Mouse (Mus musculus) liver, embryonic 14.5 days (tissue): Measurements from ENCODE around the gene Ccdc65. TPM values are rescaled to one million over a fixed set of nuclear protein-coding genes. Genes with fewer than 3 reads are reported as not detected.

Source experiments
- ATAC-seq: fragments of 200-750 bp; cut with Nextera tagmentation; 2 replicates; pipeline ENCODE4 v1.8.0; 2017; ENCODE audit warnings: moderate number of reproducible peaks, mild to moderate bottlenecking, moderate library complexity; ENCODE audit not compliant: insufficient read depth
- DNase-seq, 3 experiments: peaks; one replicate each; pipeline ENCODE4 v3.0.0-alpha.2; 2012 to 2013; ENCODE audit warnings: low read depth in 3 of 3, low spot score in 3 of 3
- H3K27ac ChIP-seq: fragments of 300-500 bp; sonication (generic); 2 replicates; pipeline ENCODE4 v1.5.1; 2014; ENCODE audit warnings: moderate library complexity, mild to moderate bottlenecking, control low read depth, inconsistent platforms
- H3K27me3 ChIP-seq: fragments of 300-500 bp; sonication (generic); 2 replicates; pipeline ENCODE4 v1.6.1; 2014; ENCODE audit warnings: mild to moderate bottlenecking, low read length, moderate library complexity; ENCODE audit not compliant: control insufficient read depth, insufficient read depth
- H3K36me3 ChIP-seq: fragments of 300-500 bp; sonication (generic); replicated peaks from 2 replicates; pipeline ENCODE4 v1.6.1; 2014; ENCODE audit warnings: low read depth; ENCODE audit not compliant: control insufficient read depth, insufficient read depth
- H3K4me1 ChIP-seq, 2 experiments: fragments of 200-500 bp in 1 of 2; fragments of 300-500 bp in 1 of 2; sonication (generic) in 1 of 2; replicated peaks; 2 replicates each; pipeline ENCODE4 v1.6.1; 2012 to 2014; ENCODE audit warnings: antibody characterized with exemption in 1 of 2, inconsistent platforms in 1 of 2, low read length in 1 of 2; ENCODE audit not compliant: control insufficient read depth in 2 of 2, insufficient read depth in 2 of 2
- H3K4me2 ChIP-seq: fragments of 300-500 bp; sonication (generic); 2 replicates; pipeline ENCODE4 v1.6.1; 2014; ENCODE audit warnings: low read depth, mild to moderate bottlenecking, control low read depth, moderate library complexity
- H3K4me3 ChIP-seq, 2 experiments: fragments of 200-500 bp in 1 of 2; fragments of 300-500 bp in 1 of 2; sonication (generic) in 1 of 2; 2 replicates each; pipeline ENCODE4 v1.5.1; 2012 to 2014; ENCODE audit warnings: low read depth in 2 of 2, low read length in 2 of 2, mild to moderate bottlenecking in 2 of 2, control low read depth in 1 of 2, inconsistent platforms in 1 of 2, moderate library complexity in 1 of 2; ENCODE audit not compliant: insufficient read depth in 1 of 2
- H3K9ac ChIP-seq: fragments of 300-500 bp; sonication (generic); replicated peaks from 2 replicates; pipeline ENCODE4 v1.6.1; 2014; ENCODE audit warnings: mild to moderate bottlenecking, control low read depth, moderate library complexity
- H3K9me3 ChIP-seq: fragments of 300-500 bp; sonication (generic); 2 replicates; pipeline ENCODE4 v1.6.1; 2016; ENCODE audit warnings: low read length, mixed read lengths; ENCODE audit not compliant: control insufficient read depth
- CTCF ChIP-seq: IDR thresholded peaks from 2 replicates; pipeline ENCODE4 v1.5.1; 2016; ENCODE audit warnings: antibody characterized with exemption, low read depth, control low read depth
- EP300 ChIP-seq: IDR thresholded peaks from 2 replicates; pipeline ENCODE4 v1.6.1; 2016; ENCODE audit warnings: antibody characterized with exemption, low read depth
- WGBS: fragments of 180-500 bp; shearing (Covaris S2); extraction: QIAGEN DNeasy Blood & Tissue Kit; methylation state at CpG from one replicate; pipeline ENCODE4 v1.1.7; 2014; ENCODE audit not compliant: insufficient replicate concordance; 5-methylcytosine and 5-hydroxymethylcytosine counted together
- polyA plus RNA-seq, 2 experiments: library from polyadenylated mRNA; depleted of rRNA in 1 of 2; stranded (reverse) in 1 of 2; unstranded in 1 of 2; fragments of >200 nt; fragmentation: Nextera tagmentation in 1 of 2; extraction: Ambion mirVana in 1 of 2; gene quantifications; 2 replicates each; pipeline versions ENCODE4 v1.2.1 to v1.2.3; 2012 to 2014

Ccdc65 gene
- polyA plus RNA-seq, 2 experiments: 0.01 TPM; not detected in 1

- Histone ChIP-seq H3K9ac (no peak overlapping the region), H3K4me2 (no peak overlapping the region), H3K9me3 (no peaks in the 10 kb centered on the region), H3K36me3 (no peaks in the 10 kb centered on the region), H3K27ac (no peak overlapping the region), H3K27me3 (peaks cover 8% of the 10 kb centered on the region), H3K4me1 (no peaks in the 10 kb centered on the region), H3K4me3 (no peak overlapping the region)
- ATAC-seq (no peak), DNase-seq (no peak)
- TF ChIP-seq CTCF (no peak), EP300 (no peak)
- WGBS: 40% methylated on average over 10 of the region's 10 CpGs
Observed at GRCm38 (mm10) chr15:98683177-98683576, 24.8 kb upstream of the Ccdc65 start.

- Histone ChIP-seq H3K9me3 (no peaks in the 10 kb centered on the region), H3K4me3 (no peak overlapping the region), H3K27ac (no peak overlapping the region), H3K4me2 (no peak overlapping the region), H3K9ac (no peak overlapping the region), H3K27me3 (peaks cover 3% of the 10 kb centered on the region), H3K4me1 (no peaks in the 10 kb centered on the region), H3K36me3 (no peaks in the 10 kb centered on the region)
- 14% methylated on average over 1 of the region's 1 CpGs for WGBS
- no peak for ATAC-seq
- no peak for DNase-seq
- no peak for TF ChIP-seq EP300
- no peak for TF ChIP-seq CTCF
Observed at GRCm38 (mm10) chr15:98683746-98684145, 24.3 kb upstream of the Ccdc65 start.

DNA sequence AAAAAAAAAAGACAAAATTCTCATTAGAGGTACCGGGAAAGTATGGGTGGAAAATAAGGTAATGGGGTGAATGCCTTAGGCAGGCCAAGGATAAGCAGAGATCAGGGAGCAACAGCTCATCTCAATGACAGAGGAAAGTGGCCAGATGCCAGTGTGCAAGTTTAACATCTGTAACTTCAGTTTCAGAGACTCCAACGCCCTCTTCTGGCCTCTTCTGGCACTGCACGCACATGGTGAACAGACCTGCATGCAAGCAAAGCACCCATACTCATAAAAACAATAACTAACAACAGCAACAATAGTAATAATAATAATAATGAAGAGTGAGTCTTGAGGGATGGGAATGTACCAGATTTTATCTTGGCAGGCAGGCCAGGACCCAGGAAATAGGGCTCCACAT, 22.1 kb upstream of the Ccdc65 start:
- H3K4me1 ChIP-seq: no peaks in the 10 kb centered on the region
- no peak overlapping the region for H3K4me3 ChIP-seq
- DNase-seq: no peak
- no peaks in the 10 kb centered on the region for H3K9me3 ChIP-seq
- H3K9ac ChIP-seq: no peak overlapping the region
- H3K4me2 ChIP-seq: no peak overlapping the region
- 59% methylated on average over 3 of the region's 3 CpGs for WGBS
- no peaks in the 10 kb centered on the region for H3K36me3 ChIP-seq
- no peaks in the 10 kb centered on the region; the same call in 1 of the 2 replicates for H3K27me3 ChIP-seq
- no peak overlapping the region for H3K27ac ChIP-seq
- TF ChIP-seq EP300 (no peak), CTCF (peak; percentile 35)
- no peak for ATAC-seq

DNA sequence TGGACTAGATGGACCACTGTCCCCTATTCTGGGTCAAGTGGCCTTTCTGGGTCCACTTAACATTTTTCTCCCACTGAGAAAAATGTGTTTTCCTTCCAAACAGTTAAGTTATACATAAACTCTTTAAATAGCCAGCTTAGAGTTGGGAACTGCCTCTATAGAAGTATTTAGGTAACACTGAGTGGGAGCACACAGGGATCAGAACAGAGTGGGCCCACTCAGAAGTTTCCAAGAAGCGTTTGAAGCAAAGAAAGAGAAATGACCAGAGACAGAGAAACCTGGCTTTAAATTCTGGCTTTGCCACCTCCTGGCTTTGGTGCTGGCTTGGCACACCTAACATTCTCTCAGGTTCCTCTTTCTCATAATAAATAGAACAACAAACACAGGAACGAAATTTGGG, 18.3 kb upstream of the Ccdc65 start:
- H3K9ac ChIP-seq: no peak overlapping the region
- no peak overlapping the region for H3K27ac ChIP-seq
- no peak overlapping the region for H3K4me2 ChIP-seq
- H3K4me3 ChIP-seq: no peak overlapping the region
- ATAC-seq (no peak), DNase-seq (no peak)
- no peaks in the 10 kb centered on the region for H3K27me3 ChIP-seq
- no peak for TF ChIP-seq EP300
- TF ChIP-seq CTCF: no peak
- H3K36me3 ChIP-seq: no peaks in the 10 kb centered on the region
- no peaks in the 10 kb centered on the region; a peak in 1 of 4 replicates for H3K4me1 ChIP-seq
- 59% methylated on average over 2 of the region's 2 CpGs for WGBS
- H3K9me3 ChIP-seq: no peaks in the 10 kb centered on the region

- Histone ChIP-seq H3K9ac (no peak overlapping the region), H3K4me2 (no peak overlapping the region), H3K27ac (no peak overlapping the region), H3K9me3 (no peaks in the 10 kb centered on the region), H3K27me3 (no peaks in the 10 kb centered on the region), H3K4me1 (peaks cover 0 to 4% of the 10 kb centered on the region in 2 experiments; a peak in 1 of 4 replicates), H3K36me3 (no peaks in the 10 kb centered on the region), H3K4me3 (no peak overlapping the region)
- WGBS: 75% methylated on average over 7 of the region's 7 CpGs
- DNase-seq (no peak), ATAC-seq (no peak)
- TF ChIP-seq CTCF (no peak), EP300 (no peak)
Observed at GRCm38 (mm10) chr15:98691486-98692147, 16.4 kb upstream of the Ccdc65 start.
